Mouse (Mus musculus) left cerebral cortex, postnatal 36 days (tissue): Measurements from ENCODE around the gene Pi4k2a. TPM values are rescaled to one million over a fixed set of nuclear protein-coding genes. Genes with fewer than 3 reads are reported as not detected.
"Not testable (repeated sequence)": the region's sequence is repeated elsewhere in the genome, so short reads cannot be mapped to it uniquely, and the experiment has no call there.

ENCODE experiments used
- DNase-seq, 2 experiments: peaks; one replicate each; pipeline ENCODE4 v3.0.0; 2021 to 2022; ENCODE audit warnings: low spot score in 2 of 2, mixed read lengths in 1 of 2
- intact Hi-C: fragments of 180-260 bp; cut with DNase I; formaldehyde crosslinking; loops from one replicate; pipeline ENCODE4 v1.15.1; 2025
- total RNA-seq, 2 experiments: library from RNA; stranded (reverse); gene quantifications; 2 replicates each; pipeline ENCODE4 v1.2.3; 2021

The Pi4k2a gene
- total RNA-seq, 2 experiments from 2014 or later: 63.6 to 72.2 TPM

GRCm38 (mm10) chr19:42079006-42079405 lies 11.3 kb upstream of the Pi4k2a start:
- DNase-seq: no peak
- intact Hi-C loops: no loop called here

- DNase-seq: no peak
- intact Hi-C loops: no loop called here
Measured at GRCm38 (mm10) chr19:42079950-42080349, 10.3 kb upstream of the Pi4k2a start.

- no peak for DNase-seq
- intact Hi-C loops: no loop called here
Measured at GRCm38 (mm10) chr19:42080469-42080868, 9.8 kb upstream of the Pi4k2a start.

GRCm38 (mm10) chr19:42081613-42082012 lies 8.7 kb upstream of the Pi4k2a start:
- intact Hi-C loops, DNase-seq: not testable (repeated sequence)

GRCm38 (mm10) chr19:42085690-42086089 lies 4.6 kb upstream of the Pi4k2a start:
- intact Hi-C loops: loop anchor here (5.0 kb wide), 1 partner anchor 82 kb away; no protein-coding TSS in a partner anchor
- no peak for DNase-seq

- intact Hi-C loops: loop anchor here (5.0 kb wide), 1 partner anchor 81 kb away; no protein-coding TSS in a partner anchor
- peak; percentile 92 to 94 for DNase-seq
Measured at GRCm38 (mm10) chr19:42086166-42086565, 4.1 kb upstream of the Pi4k2a start, which contains the start of gene Morn4. Morn4 (minus strand) TSS chr19:42086357.

GRCm38 (mm10) chr19:42089103-42089747 lies 1.0 kb upstream of the Pi4k2a start:
- intact Hi-C loops: loop anchor here (5.0 kb wide), 1 partner anchor 78 kb away; no protein-coding TSS in a partner anchor
- DNase-seq: peak; percentile 42 to 47

GRCm38 (mm10) chr19:42090637-42091141 lies 419 bp downstream of the Pi4k2a start:
- intact Hi-C loops: no loop called here
- no peak for DNase-seq

- no peak for DNase-seq
- intact Hi-C loops: no loop called here
Measured at GRCm38 (mm10) chr19:42099406-42099805, 9.1 kb downstream of the Pi4k2a start.

- no peak for DNase-seq
- intact Hi-C loops: no loop called here
Measured at GRCm38 (mm10) chr19:42104681-42105080, 14.4 kb downstream of the Pi4k2a start.

- intact Hi-C loops: no loop called here
- DNase-seq: no peak
Measured at GRCm38 (mm10) chr19:42115783-42116335, 25.6 kb downstream of the Pi4k2a start.

- DNase-seq: no peak
- intact Hi-C loops: no loop called here
Measured at GRCm38 (mm10) chr19:42118142-42118541, 27.9 kb downstream of the Pi4k2a start.

GRCm38 (mm10) chr19:42118596-42118995 lies 28.3 kb downstream of the Pi4k2a start:
- intact Hi-C loops: no loop called here
- no peak for DNase-seq

GRCm38 (mm10) chr19:42120451-42120850 lies 30.2 kb downstream of the Pi4k2a start:
- DNase-seq: no peak
- intact Hi-C loops: no loop called here

GRCm38 (mm10) chr19:42124684-42125083 lies 34.4 kb downstream of the Pi4k2a start:
- intact Hi-C loops: no loop called here
- peak; percentile 26 to 50 for DNase-seq

- DNase-seq: no peak
- intact Hi-C loops: no loop called here
Measured at GRCm38 (mm10) chr19:42125501-42126218, 35.4 kb downstream of the Pi4k2a start.

- intact Hi-C loops: no loop called here
Measured at GRCm38 (mm10) chr19:42126219-42126605, 35.9 kb downstream of the Pi4k2a start.

GRCm38 (mm10) chr19:42127024-42127423 lies 36.8 kb downstream of the Pi4k2a start:
- intact Hi-C loops: no loop called here
- DNase-seq: no peak

More at GRCm38 (mm10) chr19:42126219-42126605, 35.9 kb downstream of the Pi4k2a start:
- DNase-seq: no peak

- intact Hi-C loops: no loop called here
Measured at GRCm38 (mm10) chr19:42128052-42128740, 37.9 kb downstream of the Pi4k2a start.

More at GRCm38 (mm10) chr19:42128052-42128740, 37.9 kb downstream of the Pi4k2a start:
- DNase-seq: no peak
